Mouse (Mus musculus) CD4-positive naive resting alpha-beta T cell, adult 57 days (primary cell): ENCODE data around the gene Alx1. TPM values are rescaled to one million over a fixed set of nuclear protein-coding genes. Genes with fewer than 3 reads are reported as not detected.

Experiments used
- total RNA-seq: library from RNA; stranded (reverse); gene quantifications from one replicate; pipeline ENCODE4 v1.2.4, GENCODE M21; 2023

Gene Alx1
- not detected for total RNA-seq

GRCm38 (mm10) chr10:103029730-103030490 is at the start of gene Alx1:
Gene Alx1, minus strand, starts transcription at chr10:103030215.

Other genes starting within 250 kb of the Alx1 start
- not detected for gene Lrriq1, start 206.1 kb upstream of the Alx1 start, total RNA-seq